ENCODE assay signal across 37 mouse cellular contexts in genomic region chr4:150118163-150118562, GRCm38 (mm10). TPM values are rescaled to one million over a fixed set of nuclear protein-coding genes. Genes with fewer than 3 reads are reported as not detected.
DNase-seq lines count a peak whose midpoint lies in the region; ATAC-seq and TF ChIP-seq lines count a peak whose summit lies in the region.
"Had no signal": no experiment of that assay in that cellular context is flagged by ENCODE, and none has a peak within 500 bp of the region (broad histone marks: within the 10 kb centered on the region; RNA-seq: fewer than 3 reads in every experiment).

No protein-coding gene starts in this region.

- H3K79me2 ChIP-seq in CH12.LX (replicated peaks; ENCODE audit: control insufficient read depth, extremely low read depth, insufficient read depth, poor library complexity, severe bottlenecking) = no peaks in the 10 kb centered on the region

- H3K36me3 ChIP-seq in CH12.LX (replicated peaks in 1 of 2; ENCODE audit: control insufficient read depth in 1 of 2, insufficient read depth in 1 of 2, low read length in 1 of 2) (no peaks in the 10 kb centered on the region), ES-Bruce4 (ENCODE audit: control insufficient read depth, insufficient read depth, low read length, poor library complexity, severe bottlenecking) (no peaks in the 10 kb centered on the region)
- H3K36me3 ChIP-seq in stomach, postnatal 0 days (ENCODE audit: control insufficient read depth, insufficient read depth, low read length) = no peaks in the 10 kb centered on the region
- H3K36me3 ChIP-seq: embryonic facial prominence, embryonic 10.5 days; embryonic facial prominence, embryonic 15.5 days; forebrain, embryonic 12.5 days; hindbrain, embryonic 10.5 days; hindbrain, embryonic 15.5 days; liver, embryonic 12.5 days had no signal

- H3K9ac ChIP-seq in CH12.LX (ENCODE audit: insufficient read depth, low read depth) (no peak overlapping the region), ES-Bruce4 (ENCODE audit: low read depth, poor library complexity, severe bottlenecking) (no peak overlapping the region)
- H3K9ac ChIP-seq in stomach, postnatal 0 days (ENCODE audit: low read length) = no peak overlapping the region
- H3K9ac ChIP-seq: embryonic facial prominence, embryonic 15.5 days; forebrain, embryonic 12.5 days; hindbrain, embryonic 15.5 days; liver, embryonic 12.5 days; liver, postnatal 0 days had no signal

- no peak for ATAC-seq in stomach, postnatal 0 days (ENCODE audit: low FRiP score, low TSS enrichment)
- no peak for ATAC-seq in megakaryocyte, adult 5-6 weeks (ENCODE audit: poor library complexity, severe bottlenecking)
- ATAC-seq: liver, embryonic 12.5 days; midbrain, embryonic 16.5 days had no signal

- H3K27ac ChIP-seq in CH12.LX (ENCODE audit: insufficient read depth, low read depth) = no peak overlapping the region
- H3K27ac ChIP-seq in ES-Bruce4 (ENCODE audit: insufficient read depth, low read length) = no peak overlapping the region
- no peak overlapping the region for H3K27ac ChIP-seq in stomach, postnatal 0 days (replicated peaks)
- H3K27ac ChIP-seq: embryonic facial prominence, embryonic 15.5 days; forebrain, embryonic 12.5 days; hindbrain, embryonic 15.5 days; liver, embryonic 12.5 days had no signal

- H3K27me3 ChIP-seq in CH12.LX (replicated peaks) (no peaks in the 10 kb centered on the region), ES-Bruce4 (ENCODE audit: control insufficient read depth, insufficient read depth, low read length, poor library complexity, severe bottlenecking) (no peaks in the 10 kb centered on the region)
- no peaks in the 10 kb centered on the region for H3K27me3 ChIP-seq in stomach, postnatal 0 days (ENCODE audit: control insufficient read depth, insufficient read depth, low read length)
- H3K27me3 ChIP-seq: embryonic facial prominence, embryonic 15.5 days; forebrain, embryonic 12.5 days; hindbrain, embryonic 15.5 days had no signal

- H3K4me2 ChIP-seq in CH12.LX (ENCODE audit: insufficient read depth, low read depth, poor library complexity, severe bottlenecking) = no peak overlapping the region
- H3K4me2 ChIP-seq in stomach, postnatal 0 days (replicated peaks; ENCODE audit: low read depth) = no peak overlapping the region

- no peak for TF ChIP-seq RAD21 in CH12.LX (IDR thresholded peaks at IDR 0.05; ENCODE audit: low read depth, low read length)

- TF ChIP-seq CTCF in CH12.LX (conservative IDR thresholded peaks at IDR 0.05 in 1 of 2, IDR thresholded peaks at IDR 0.05 in 1 of 2; ENCODE audit: low read depth in 2 of 2, low read length in 2 of 2) (peak; percentile 12 to 37; a peak in 2 of 4 replicates), ES-Bruce4 (IDR thresholded peaks at IDR 0.05; ENCODE audit: low read depth, low read length) (peak; percentile 34)
- peak; percentile 34 for TF ChIP-seq CTCF in stomach, postnatal 0 days (IDR thresholded peaks at IDR 0.05; ENCODE audit: low read depth)

- TF ChIP-seq POLR2A in CH12.LX (IDR thresholded peaks at IDR 0.05; ENCODE audit: low read depth, low read length) (no peak), ES-Bruce4 (IDR thresholded peaks at IDR 0.05; ENCODE audit: insufficient read depth, low read length) (no peak)

- H3K4me3 ChIP-seq in CH12.LX (replicated peaks in 1 of 3; ENCODE audit: low read depth in 2 of 3, low read length in 2 of 3, poor library complexity in 1 of 3) (no peak overlapping the region), ES-Bruce4 (ENCODE audit: low read depth, low read length) (no peak overlapping the region)
- H3K4me3 ChIP-seq in stomach, postnatal 0 days (ENCODE audit: low read depth, low read length) = no peak overlapping the region
- H3K4me3 ChIP-seq: embryonic facial prominence, embryonic 15.5 days; liver, embryonic 12.5 days had no signal

- 51% methylated on average over 6 of the region's 6 CpGs for WGBS in stomach, postnatal 0 days

- dilution Hi-C loops in CH12.LX (cut with MboI; ENCODE audit: extremely low pct_ligation_motif_present, extremely low pct_unique_long_range_greater_than_20kb, low sequenced_read_pairs) = no loop called here

- H3K4me1 ChIP-seq in CH12.LX (ENCODE audit: control insufficient read depth in 1 of 2, insufficient read depth in 2 of 2) (peaks cover 11 to 36% of the 10 kb centered on the region in 2 experiments), ES-Bruce4 (ENCODE audit: control insufficient read depth, insufficient read depth, low read length) (peaks cover 2% of the 10 kb centered on the region)
- no peaks in the 10 kb centered on the region for H3K4me1 ChIP-seq in stomach, postnatal 0 days (replicated peaks; ENCODE audit: control insufficient read depth, insufficient read depth)

- DNase-seq in CH12.LX (ENCODE audit: extremely low read depth) (no peak), ZHBTc4 (ENCODE audit: low read depth, low spot score) (peak; percentile 72)
- DNase-seq in stomach, postnatal 0 days (ENCODE audit: low spot score) = no peak
- DNase-seq in cerebellum, adult 9-10 months = no peak
- DNase-seq: adrenal gland, postnatal 14 days; cerebellum, adult 2 months; cerebellum, postnatal 25 days; gastrocnemius, postnatal 10 days; heart, postnatal 14 days; kidney, adult 9 months; kidney, postnatal 14 days; left cerebral cortex, postnatal 4 days; liver, postnatal 0 days; lung, postnatal 14 days; right cerebral cortex, postnatal 25 days; thymus, postnatal 4 days had no signal

- in situ Hi-C loops in CH12.LX (cut with MboI; ENCODE audit: low pct_ligation_motif_present, low pct_unique_long_range_greater_than_20kb, low sequenced_read_pairs) = no loop called here

- TF ChIP-seq EP300 in CH12.LX (IDR thresholded peaks at IDR 0.05; ENCODE audit: low read length) = no peak
- TF ChIP-seq EP300 in ES-Bruce4 (IDR thresholded peaks at IDR 0.05; ENCODE audit: insufficient read depth, low read depth, low read length) = no peak
- TF ChIP-seq EP300 in stomach, postnatal 0 days (optimal IDR thresholded peaks at IDR 0.05) = no peak

- H3K9me3 ChIP-seq in CH12.LX (replicated peaks; ENCODE audit: low read length) (peaks cover 2% of the 10 kb centered on the region), ES-Bruce4 (replicated peaks; ENCODE audit: control insufficient read depth, insufficient read depth, low read length, poor library complexity, severe bottlenecking) (no peaks in the 10 kb centered on the region)
- H3K9me3 ChIP-seq in stomach, postnatal 0 days (ENCODE audit: control insufficient read depth, low read length) = no peaks in the 10 kb centered on the region
- H3K9me3 ChIP-seq: embryonic facial prominence, embryonic 10.5 days; embryonic facial prominence, embryonic 15.5 days; forebrain, embryonic 12.5 days; hindbrain, embryonic 10.5 days; hindbrain, embryonic 15.5 days; liver, embryonic 12.5 days had no signal

TF ChIP-seq in CH12.LX, 34 proteins besides CTCF, POLR2A, EP300 and RAD21:
- TF ChIP-seq MAFK (IDR thresholded peaks at IDR 0.05; ENCODE audit: insufficient replicate concordance, low read length) (no peak), PAX5 (IDR thresholded peaks at IDR 0.05; ENCODE audit: low read length) (no peak), MEF2A (IDR thresholded peaks at IDR 0.05; ENCODE audit: borderline replicate concordance, low read depth, low read length) (no peak), NRF1 (IDR thresholded peaks at IDR 0.05; ENCODE audit: low read depth, low read length) (no peak), TCF12 (IDR thresholded peaks at IDR 0.05; ENCODE audit: low read depth, low read length) (no peak), ZNF384 (IDR thresholded peaks at IDR 0.05; ENCODE audit: low read depth, low read length) (no peak), E2F4 (IDR thresholded peaks at IDR 0.05; ENCODE audit: insufficient replicate concordance, low read depth, low read length) (no peak), ETS1 (conservative IDR thresholded peaks at IDR 0.05; ENCODE audit: low read depth, low read length) (no peak), ELF1 (IDR thresholded peaks at IDR 0.05; ENCODE audit: low read depth, low read length) (no peak), JUN (IDR thresholded peaks at IDR 0.05; ENCODE audit: insufficient read depth, low read depth, low read length) (no peak), MYC (IDR thresholded peaks at IDR 0.05; ENCODE audit: low read depth, low read length) (no peak), ZMIZ1 (IDR thresholded peaks at IDR 0.05; ENCODE audit: low read depth, low read length) (no peak)

RNA-seq across cellular contexts. Expression of gene Slc2a5, which starts 0.9 kb away (rescaled TPM):
- total RNA-seq in CH12.LX (2012; rRNA removed) = 0.38 and 1.4 TPM in 2 replicates
- 0.70 and 0.81 TPM in 2 replicates for total RNA-seq in CH12.LX (2014; rRNA removed)
- 1.1 and 1.5 TPM in 2 replicates for polyA plus RNA-seq in CH12.LX (2012; ENCODE audit: insufficient read length, low read depth)
- 2.2 TPM in 2 replicates for polyA plus RNA-seq in ES-Bruce4 (2011; ENCODE audit: insufficient read depth, insufficient read length, low read depth, missing spikeins)
- polyA plus RNA-seq in stomach, postnatal 0 days (2015; fragmentation: Nextera tagmentation; extraction: Ambion mirVana) = 0.76 and 0.80 TPM in 2 replicates
- not detected in 2 replicates for total RNA-seq in megakaryocyte, adult 5-6 weeks (2015)
- total RNA-seq in megakaryocyte, adult 5-6 weeks (2017) = 0.11 TPM in 1 of 2 replicates, not detected in the other
- total RNA-seq: granulocyte monocyte progenitor cell, adult 5-6 weeks; neutrophil, adult 5-6 weeks had no signal
- polyA plus RNA-seq: C2C12 had no signal

RNA-seq across cellular contexts. Expression of gene Slc2a7, which starts 30.6 kb away (rescaled TPM):
- total RNA-seq in CH12.LX (2012; rRNA removed) (0.13 TPM in 1 of 2 replicates, not detected in the other), CH12.LX (2014; rRNA removed) (not detected in 2 replicates)
- polyA plus RNA-seq in CH12.LX (2012; ENCODE audit: insufficient read length, low read depth) (0.14 TPM in 1 of 2 replicates, not detected in the other), ES-Bruce4 (2011; ENCODE audit: insufficient read depth, insufficient read length, low read depth, missing spikeins) (not detected in 2 replicates)
- polyA plus RNA-seq in stomach, postnatal 0 days (2015; fragmentation: Nextera tagmentation; extraction: Ambion mirVana) = 0.24 TPM in 1 of 2 replicates, not detected in the other
- total RNA-seq in megakaryocyte, adult 5-6 weeks (2015) = not detected in 2 replicates
- not detected in 2 replicates for total RNA-seq in megakaryocyte, adult 5-6 weeks (2017)
- total RNA-seq: adrenal gland, postnatal 14 days; gastrocnemius, postnatal 10 days; granulocyte monocyte progenitor cell, adult 5-6 weeks; heart, postnatal 14 days; layer of hippocampus, adult 18-20 months; layer of hippocampus, postnatal 14 days; left cerebral cortex, postnatal 4 days; neutrophil, adult 5-6 weeks had no signal
- polyA plus RNA-seq: C2C12; cerebellum, adult 2 months; embryonic facial prominence, embryonic 10.5 days; embryonic facial prominence, embryonic 15.5 days; forebrain, embryonic 12.5 days; heart, embryonic 14.5 days; hindbrain, embryonic 10.5 days; hindbrain, embryonic 15.5 days; intestine, embryonic 14.5 days; limb, embryonic 14.5 days; liver, embryonic 12.5 days; liver, postnatal 0 days; midbrain, embryonic 11.5 days; midbrain, embryonic 16.5 days; neural tube, embryonic 11.5 days; testis, adult 2 months; thymus, postnatal 0 days had no signal

RNA-seq across cellular contexts. Expression of gene Gpr157, which starts 31.0 kb away (rescaled TPM):
- total RNA-seq in CH12.LX (2012; rRNA removed) (1.3 and 2.8 TPM in 2 replicates), CH12.LX (2014; rRNA removed) (2.3 and 2.6 TPM in 2 replicates)
- polyA plus RNA-seq in CH12.LX (2012; ENCODE audit: insufficient read length, low read depth) (3.1 and 3.5 TPM in 2 replicates), ES-Bruce4 (2011; ENCODE audit: insufficient read depth, insufficient read length, low read depth, missing spikeins) (2.2 and 2.7 TPM in 2 replicates)
- 0.55 and 0.75 TPM in 2 replicates for polyA plus RNA-seq in stomach, postnatal 0 days (2015; fragmentation: Nextera tagmentation; extraction: Ambion mirVana)
- 1.0 and 1.9 TPM in 2 replicates for total RNA-seq in megakaryocyte, adult 5-6 weeks (2015)
- 1.6 and 2.6 TPM in 2 replicates for total RNA-seq in megakaryocyte, adult 5-6 weeks (2017)
